Mouse (Mus musculus) adrenal gland (tissue): Measurements from ENCODE around the gene Nfe2.

Source experiments
- intact Hi-C: fragments of 180-260 bp; cut with DNase I; formaldehyde crosslinking; loops from one replicate; pipeline ENCODE4 v1.15.1; 2025
- long read RNA-seq, 2 experiments: library from polyadenylated mRNA; unstranded; transcript quantifications; one replicate each; pipeline ENCODE4 v2.0.0; 2020; ENCODE audit warnings: borderline replicate concordance in 1 of 2; ENCODE audit not compliant: insufficient replicate concordance in 1 of 2

The Nfe2 gene
- long read RNA-seq, experiment 1 = 0 reads
- long read RNA-seq, experiment 2 = 0 reads

- intact Hi-C loops = no loop called here
Measured at GRCm38 (mm10) chr15:103257790-103258728, at the start of gene Nfe2. Gene Nfe2, minus strand, starts transcription at chr15:103258403.

- intact Hi-C loops = loop anchor here (2.0 to 5.0 kb wide), 3 partner anchors 22 to 120 kb away; no protein-coding TSS in a partner anchor
Measured at GRCm38 (mm10) chr15:103307125-103307524, 48.9 kb upstream of the Nfe2 start.

GRCm38 (mm10) chr15:103305792-103306645, 47.8 kb upstream of the Nfe2 start:
- intact Hi-C loops = loop anchor here (2.0 to 5.0 kb wide), 3 partner anchors 21 to 119 kb away; no protein-coding TSS in a partner anchor

GRCm38 (mm10) chr15:103305070-103305678, 47.0 kb upstream of the Nfe2 start:
- intact Hi-C loops = loop anchor here (5.0 kb wide), 1 partner anchor 118 kb away; no protein-coding TSS in a partner anchor

GRCm38 (mm10) chr15:103304616-103304969, 46.4 kb upstream of the Nfe2 start:
- intact Hi-C loops = no loop called here

- intact Hi-C loops = no loop called here
Measured at GRCm38 (mm10) chr15:103303916-103304615, 45.9 kb upstream of the Nfe2 start.

GRCm38 (mm10) chr15:103302341-103303021, 44.3 kb upstream of the Nfe2 start:
- intact Hi-C loops = no loop called here

GRCm38 (mm10) chr15:103301547-103302340, 43.5 kb upstream of the Nfe2 start:
- intact Hi-C loops = no loop called here

GRCm38 (mm10) chr15:103301046-103301445, 42.8 kb upstream of the Nfe2 start:
- intact Hi-C loops = no loop called here

- intact Hi-C loops = no loop called here
Measured at GRCm38 (mm10) chr15:103300560-103300959, 42.4 kb upstream of the Nfe2 start.

- intact Hi-C loops = no loop called here
Measured at GRCm38 (mm10) chr15:103300067-103300471, 41.9 kb upstream of the Nfe2 start.

GRCm38 (mm10) chr15:103299644-103300043, 41.4 kb upstream of the Nfe2 start:
- intact Hi-C loops = no loop called here

GRCm38 (mm10) chr15:103298861-103299616, 40.8 kb upstream of the Nfe2 start:
- intact Hi-C loops = no loop called here

GRCm38 (mm10) chr15:103298026-103298425, 39.8 kb upstream of the Nfe2 start:
- intact Hi-C loops = no loop called here

- intact Hi-C loops = no loop called here
Measured at GRCm38 (mm10) chr15:103297313-103297712, 39.1 kb upstream of the Nfe2 start.

- intact Hi-C loops = no loop called here
Measured at GRCm38 (mm10) chr15:103295851-103296250, 37.6 kb upstream of the Nfe2 start.

- intact Hi-C loops = no loop called here
Measured at GRCm38 (mm10) chr15:103294649-103295048, 36.4 kb upstream of the Nfe2 start.

GRCm38 (mm10) chr15:103293375-103293774, 35.2 kb upstream of the Nfe2 start:
- intact Hi-C loops = no loop called here
